Mouse (Mus musculus) cerebellum, postnatal 36 days (tissue): ENCODE results near the gene Gm10188.

Experiments used
- DNase-seq, 2 experiments: peaks; one replicate each; pipeline ENCODE4 v3.0.0; 2021 to 2022; ENCODE audit warnings: mixed read lengths in 2 of 2

Gene Gm10188

GRCm38 (mm10) chr1:132226297-132227080, 3.1 kb downstream of the Gm10188 start:
- no peak for DNase-seq

DNA sequence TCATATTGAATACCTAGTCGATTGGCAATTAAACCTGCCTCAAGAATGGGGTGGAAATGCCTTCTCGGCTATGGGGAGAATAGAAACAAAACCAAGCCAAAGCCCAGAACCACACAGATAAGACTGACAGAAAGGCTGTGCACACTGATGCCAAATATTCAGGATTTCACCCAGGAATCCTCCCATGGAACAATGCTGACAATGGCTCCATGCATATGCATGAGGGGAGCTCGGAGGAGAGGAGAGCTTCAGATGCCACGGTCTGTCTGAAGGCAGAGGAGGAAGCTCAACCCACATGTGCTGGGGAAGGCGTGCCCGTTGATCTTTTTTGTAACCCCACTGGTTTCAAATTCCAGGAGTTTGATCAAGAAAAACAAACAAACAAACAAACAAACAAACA, 7.4 kb downstream of the Gm10188 start:
- no peak for DNase-seq

GRCm38 (mm10) chr1:132221627-132222026, 7.9 kb downstream of the Gm10188 start:
- no peak for DNase-seq

- DNase-seq: no peak
Observed at GRCm38 (mm10) chr1:132216276-132216675, 13.3 kb downstream of the Gm10188 start.

GRCm38 (mm10) chr1:132213076-132213475, 16.5 kb downstream of the Gm10188 start:
- DNase-seq: peak; percentile 30 to 38

- peak; percentile 63 to 68 for DNase-seq
Observed at GRCm38 (mm10) chr1:132212218-132212617, 17.3 kb downstream of the Gm10188 start.

- no peak for DNase-seq
Observed at GRCm38 (mm10) chr1:132211672-132212071, 17.9 kb downstream of the Gm10188 start.

DNA sequence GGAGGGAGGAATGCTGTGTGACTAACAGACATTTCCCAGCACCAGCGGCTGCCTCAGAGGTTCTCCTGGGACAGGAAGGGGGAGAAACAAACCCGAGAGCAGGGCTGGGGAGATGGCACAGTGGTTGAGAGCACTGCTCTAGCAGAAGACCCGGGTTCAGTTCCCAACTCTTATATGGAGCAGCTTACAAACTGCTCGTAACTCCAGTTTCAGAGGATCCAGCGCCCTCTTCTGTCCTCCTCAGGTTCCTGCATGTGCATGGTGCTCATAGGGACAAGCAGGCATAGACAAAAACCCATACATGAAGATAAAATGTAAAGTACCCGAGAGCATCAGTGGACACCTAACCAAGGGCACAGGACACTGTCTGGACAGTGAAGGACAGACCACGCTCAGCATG, 18.6 kb downstream of the Gm10188 start:
- peak; percentile 39 to 55 for DNase-seq

GRCm38 (mm10) chr1:132209400-132209799, 20.2 kb downstream of the Gm10188 start:
- no peak for DNase-seq

DNA sequence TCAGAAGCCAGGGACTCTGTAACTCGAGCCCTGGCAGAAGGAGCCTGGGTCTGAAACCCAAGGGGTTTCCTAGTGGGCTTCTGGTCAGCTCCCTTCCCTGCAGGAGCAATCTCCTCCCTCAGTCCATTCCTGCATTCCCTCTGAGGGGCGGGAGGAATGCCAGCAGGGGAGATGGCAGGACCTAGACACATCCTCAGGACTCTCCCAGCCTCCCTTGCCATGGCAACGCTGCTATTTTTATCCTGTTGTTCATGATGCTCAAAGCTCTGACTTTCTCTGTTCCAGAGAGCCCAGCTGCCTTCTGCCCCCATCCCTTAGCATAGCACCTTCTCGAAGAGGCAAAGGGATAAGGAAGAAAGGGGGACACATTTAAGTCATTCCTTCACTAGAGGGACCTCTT, 21.4 kb downstream of the Gm10188 start:
- peak; percentile 74 to 79 for DNase-seq

DNA sequence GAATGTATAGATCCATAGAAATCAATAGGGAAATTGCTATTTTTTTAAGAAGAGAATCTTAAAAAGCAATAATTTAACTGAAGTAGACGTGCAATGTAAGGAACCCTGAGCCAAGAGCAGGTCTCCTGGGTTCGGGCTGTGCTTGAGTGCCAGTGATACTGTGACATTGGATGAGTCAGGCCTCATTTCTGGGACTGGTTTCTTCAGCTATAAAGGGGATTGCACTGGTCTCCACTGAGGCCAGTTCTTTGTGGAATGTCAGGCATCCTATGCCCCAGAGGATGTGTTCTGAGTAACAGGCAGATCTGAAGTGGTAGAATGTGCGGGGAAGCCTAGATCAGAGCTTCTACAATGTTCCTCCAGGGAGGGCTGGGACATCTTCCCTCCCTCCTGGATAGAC, 22.7 kb downstream of the Gm10188 start:
- no peak for DNase-seq

GRCm38 (mm10) chr1:132205958-132206357, 23.6 kb downstream of the Gm10188 start:
- DNase-seq: no peak

DNA sequence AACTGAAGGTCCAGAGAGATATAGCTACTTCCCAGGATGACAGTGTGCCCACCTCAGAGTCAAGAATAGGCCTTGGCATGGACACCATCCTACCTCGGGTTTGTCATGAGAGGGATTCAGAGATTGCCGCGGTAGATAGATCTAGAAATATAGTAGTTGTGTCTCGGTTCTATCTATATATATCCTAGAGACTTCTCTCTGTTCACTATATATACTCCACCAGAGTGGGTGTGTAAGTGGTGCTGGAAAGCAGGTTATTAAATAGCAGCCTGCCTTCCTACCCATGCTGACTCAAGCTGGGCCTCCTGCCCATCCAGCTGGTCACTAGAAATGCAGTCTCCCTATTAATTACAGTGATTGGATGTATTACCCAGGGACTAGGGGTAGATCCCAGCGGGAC, 26.8 kb downstream of the Gm10188 start:
- DNase-seq: peak; percentile 37 to 39

- no peak for DNase-seq
Observed at GRCm38 (mm10) chr1:132201936-132202335, 27.6 kb downstream of the Gm10188 start.

- peak in 1 of 2 experiments; percentile 29 for DNase-seq
Observed at GRCm38 (mm10) chr1:132201511-132201860, 28.1 kb downstream of the Gm10188 start.

GRCm38 (mm10) chr1:132200562-132201510, 28.7 kb downstream of the Gm10188 start:
- DNase-seq: peak; percentile 80 to 84

DNA sequence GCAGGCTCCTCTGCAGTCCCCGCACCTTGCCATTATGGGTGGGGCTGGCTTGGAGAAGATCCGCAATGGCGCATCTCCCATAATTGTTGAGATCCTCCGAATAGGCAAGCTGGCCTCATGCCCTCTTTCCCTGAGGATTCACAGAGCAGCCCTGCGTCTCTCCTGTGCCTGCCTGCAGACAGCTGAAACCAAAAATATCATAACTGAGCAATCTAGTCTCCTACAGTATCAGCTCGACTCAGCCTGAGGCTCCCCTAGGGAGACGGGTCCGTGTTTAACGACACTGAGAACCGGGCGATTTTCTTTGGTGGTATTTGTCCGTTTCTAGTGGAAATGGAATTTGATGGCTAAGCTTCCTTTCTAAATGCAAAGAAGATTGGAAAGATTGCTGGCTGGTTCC, 29.6 kb downstream of the Gm10188 start:
- DNase-seq: peak; percentile 58 to 72

GRCm38 (mm10) chr1:132199244-132199643, 30.3 kb downstream of the Gm10188 start:
- DNase-seq: no peak

- no peak for DNase-seq
Observed at GRCm38 (mm10) chr1:132198401-132199071, 31.0 kb downstream of the Gm10188 start.

GRCm38 (mm10) chr1:132197666-132198065, 31.9 kb downstream of the Gm10188 start:
- no peak for DNase-seq

- DNase-seq: no peak
Observed at GRCm38 (mm10) chr1:132196337-132196736, 33.2 kb downstream of the Gm10188 start.

DNA sequence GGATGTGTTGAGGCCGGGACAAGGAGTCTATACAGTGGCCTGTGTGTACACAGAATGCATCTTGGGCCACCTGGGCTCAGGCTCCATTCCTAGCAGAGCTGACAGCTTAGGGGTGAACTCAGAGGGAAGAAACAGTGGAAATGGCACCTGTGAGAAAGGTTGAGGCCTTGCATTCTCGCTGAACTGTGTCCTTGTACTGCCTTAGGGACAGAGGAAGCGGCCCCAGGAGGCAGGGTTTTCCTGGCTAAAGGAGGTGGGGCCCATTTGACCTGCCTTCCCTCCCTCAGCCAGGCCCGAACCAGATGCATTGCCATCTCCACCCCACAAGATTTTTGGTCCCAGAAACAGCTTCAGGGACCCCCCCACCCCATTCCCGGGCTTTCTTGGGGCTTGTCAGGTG, 33.9 kb downstream of the Gm10188 start:
- DNase-seq: no peak

GRCm38 (mm10) chr1:132195100-132195499, 34.5 kb downstream of the Gm10188 start:
- DNase-seq: no peak
